Mouse (Mus musculus) E14TG2a.4 (cell line): Measurements from ENCODE around the gene Pou2af1.

Source experiments
- CTCF ChIP-seq: conservative IDR thresholded peaks from 2 replicates; pipeline ENCODE4 v1.5.1; 2014; ENCODE audit warnings: low read length
- NANOG ChIP-seq: IDR thresholded peaks from 2 replicates; pipeline ENCODE4 v1.6.1; 2014; ENCODE audit warnings: borderline replicate concordance, low read length, mixed read lengths
- POU5F1 ChIP-seq: IDR thresholded peaks from 2 replicates; pipeline ENCODE4 v1.6.1; 2014; ENCODE audit warnings: low read length, borderline replicate concordance

GRCm38 (mm10) chr9:51286079-51286478, 72.6 kb downstream of the Pou2af1 start:
- TF ChIP-seq CTCF (no peak), POU5F1 (no peak), NANOG (no peak)
